Mouse (Mus musculus) urinary bladder, postnatal 25 days (tissue): Measurements from ENCODE around the gene Gemin5.
A peak's percentile ranks its signal among the peaks of the same experiment; 100 is the strongest.
"Not testable (repeated sequence)": the region's sequence is repeated elsewhere in the genome, so short reads cannot be mapped to it uniquely, and the experiment has no call there.

ENCODE experiments used
- DNase-seq: peaks from one replicate; pipeline ENCODE4 v3.0.0; 2022; ENCODE audit warnings: low spot score

The Gemin5 gene

DNA sequence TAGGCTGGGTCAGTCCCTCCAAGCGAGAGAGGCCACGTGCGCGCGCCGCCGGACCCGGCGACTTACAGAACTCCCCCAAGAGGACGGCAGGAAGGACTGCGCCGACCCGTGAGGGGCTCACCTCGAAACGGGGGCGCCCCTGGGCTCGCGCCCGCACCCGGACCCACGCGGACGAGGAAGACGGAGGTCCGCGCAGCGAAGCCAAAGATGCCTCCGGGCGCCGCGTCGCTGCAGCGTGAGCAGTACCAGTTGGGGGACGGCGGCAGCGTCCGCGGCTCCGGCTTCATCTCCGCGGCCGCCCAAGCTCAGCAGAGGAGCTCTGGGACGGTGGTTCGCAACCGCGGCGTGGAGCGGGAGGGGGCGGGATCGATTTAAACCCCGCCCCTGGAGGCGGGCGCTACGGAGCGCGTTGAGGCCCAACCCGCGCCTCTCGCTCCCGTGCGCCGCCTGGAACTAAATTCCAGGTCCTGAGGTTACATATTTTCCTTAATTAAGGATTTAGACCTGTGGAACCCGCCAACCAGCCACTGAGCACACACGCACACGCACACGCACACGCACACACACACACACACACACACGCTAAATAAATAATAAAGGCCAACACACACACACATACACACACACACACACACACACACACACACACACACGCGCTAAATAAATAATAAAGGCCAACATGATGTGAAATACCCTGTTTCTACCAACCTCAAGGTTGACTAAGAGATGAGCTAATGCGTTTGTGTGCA lies at the start of gene Gemin5:
Gene Gemin5, minus strand, starts transcription at position 373 of the 749 bp plus-strand sequence.
- peak; percentile 83 for DNase-seq

DNA sequence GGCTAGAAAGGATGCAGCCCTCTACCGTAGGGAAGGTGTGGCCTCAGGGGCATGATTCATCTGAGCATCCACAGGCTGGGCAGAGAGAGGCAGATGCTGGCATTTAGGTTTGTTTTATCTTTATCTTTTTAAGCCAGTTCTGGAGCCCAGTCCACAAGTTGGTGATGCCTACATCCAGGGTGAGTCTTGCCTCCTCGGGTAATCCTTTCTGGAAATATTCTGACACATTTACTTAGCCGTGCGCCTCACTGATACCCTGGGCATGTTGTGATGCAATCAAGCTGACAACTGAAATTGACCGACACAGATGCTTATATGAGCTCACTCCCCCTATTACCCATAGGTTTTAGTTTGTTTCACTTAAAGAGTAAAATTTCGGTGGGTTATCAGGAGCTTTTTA lies 48.5 kb upstream of the Gemin5 start:
- DNase-seq = no peak

DNA sequence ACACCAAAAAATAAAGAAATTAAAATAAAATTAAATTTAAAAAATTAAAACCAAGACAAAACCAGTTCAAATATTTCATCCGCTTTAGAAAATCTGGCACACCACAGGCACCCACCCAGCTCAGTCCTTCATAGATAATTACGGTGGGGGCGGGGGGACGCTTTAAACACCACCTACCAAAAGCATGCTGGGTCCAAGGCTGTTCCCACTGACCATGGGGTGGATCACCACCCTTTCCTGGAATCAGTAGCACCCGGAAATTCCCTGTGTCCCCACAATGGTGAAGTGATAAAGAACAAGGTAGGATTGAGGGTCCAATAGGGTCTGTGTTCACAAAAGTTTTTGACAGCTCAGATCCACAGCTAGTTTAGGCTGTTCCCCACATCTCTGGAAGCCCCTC lies 47.5 kb upstream of the Gemin5 start:
- no peak for DNase-seq

- DNase-seq = not testable (repeated sequence)
Observed at GRCm38 (mm10) chr11:58215049-58215430, 46.7 kb upstream of the Gemin5 start.

GRCm38 (mm10) chr11:58214391-58215048 lies 46.2 kb upstream of the Gemin5 start:
- peak; percentile 78 for DNase-seq

- no peak for DNase-seq
Observed at GRCm38 (mm10) chr11:58213673-58214342, 45.5 kb upstream of the Gemin5 start.

DNA sequence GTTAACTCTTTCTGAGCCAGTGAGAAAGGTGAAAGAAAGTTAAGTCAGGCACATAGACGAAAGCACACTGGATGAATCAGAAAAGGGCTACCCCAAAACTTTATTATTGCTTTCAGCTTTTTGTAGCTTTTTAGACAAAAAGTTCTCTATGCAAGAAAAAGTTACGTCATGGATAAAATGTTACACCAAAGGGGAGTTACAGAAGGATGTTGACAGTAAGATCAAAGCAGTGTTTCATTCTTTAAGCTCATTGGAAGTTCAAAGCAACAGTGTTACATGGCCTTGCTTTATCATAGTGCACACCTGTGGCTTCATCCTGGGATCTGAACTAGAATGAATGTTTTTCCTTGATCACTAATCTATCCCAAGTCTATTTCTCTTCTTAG lies 43.3 kb upstream of the Gemin5 start:
- no peak for DNase-seq

DNA sequence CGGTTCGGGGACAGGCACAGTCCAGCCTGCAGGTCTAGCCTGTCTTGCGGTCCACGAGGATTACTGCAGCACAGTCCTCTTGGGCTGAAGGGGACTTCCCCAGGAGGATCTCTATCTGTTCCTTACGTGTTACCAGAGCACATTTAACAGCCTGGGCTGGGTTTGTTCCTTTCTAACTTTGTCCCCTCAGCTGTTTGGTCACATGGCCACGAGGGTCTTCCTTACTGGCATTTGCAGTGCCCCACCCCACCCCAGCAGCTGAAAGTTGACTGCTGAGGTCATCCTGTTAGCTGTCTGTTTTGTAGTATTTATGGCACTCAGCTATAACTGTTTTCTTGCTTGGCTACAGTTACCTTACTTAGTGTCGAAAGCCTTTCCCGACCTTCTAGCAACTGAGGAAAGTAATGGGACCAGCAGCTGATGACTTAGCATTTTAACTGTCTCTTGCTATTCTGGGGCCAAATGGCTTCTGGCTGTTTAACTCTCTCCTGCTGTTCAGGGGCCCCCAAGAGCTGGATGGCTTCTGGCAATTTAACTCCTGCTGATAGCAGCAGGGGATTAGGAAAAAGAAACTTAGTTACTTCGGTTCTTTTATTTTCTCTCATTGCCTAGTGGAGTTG lies 42.8 kb upstream of the Gemin5 start:
- DNase-seq = no peak

GRCm38 (mm10) chr11:58210321-58210886 lies 42.1 kb upstream of the Gemin5 start:
- DNase-seq = no peak

DNA sequence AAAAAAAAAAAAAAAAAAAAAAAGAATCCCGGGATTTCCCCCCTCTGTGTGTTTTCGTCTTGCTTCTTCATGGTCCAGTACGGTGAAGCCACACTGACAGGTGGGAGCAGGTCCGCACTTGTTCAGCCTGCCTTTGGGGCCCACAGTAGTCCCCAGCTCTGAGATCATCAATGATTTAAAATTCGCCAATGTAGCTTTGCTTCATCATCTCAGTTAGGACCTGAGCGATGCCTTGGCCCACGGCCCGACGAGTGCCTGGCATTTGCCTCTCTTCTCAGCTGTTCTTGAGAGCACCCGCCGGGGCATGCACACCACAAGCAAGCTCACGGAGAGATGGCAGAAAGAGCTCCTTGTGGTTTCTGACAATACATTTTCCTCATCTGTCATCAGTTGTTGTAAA lies 32.7 kb upstream of the Gemin5 start:
- no peak for DNase-seq

GRCm38 (mm10) chr11:58200226-58200625 lies 31.9 kb upstream of the Gemin5 start:
- no peak for DNase-seq

DNA sequence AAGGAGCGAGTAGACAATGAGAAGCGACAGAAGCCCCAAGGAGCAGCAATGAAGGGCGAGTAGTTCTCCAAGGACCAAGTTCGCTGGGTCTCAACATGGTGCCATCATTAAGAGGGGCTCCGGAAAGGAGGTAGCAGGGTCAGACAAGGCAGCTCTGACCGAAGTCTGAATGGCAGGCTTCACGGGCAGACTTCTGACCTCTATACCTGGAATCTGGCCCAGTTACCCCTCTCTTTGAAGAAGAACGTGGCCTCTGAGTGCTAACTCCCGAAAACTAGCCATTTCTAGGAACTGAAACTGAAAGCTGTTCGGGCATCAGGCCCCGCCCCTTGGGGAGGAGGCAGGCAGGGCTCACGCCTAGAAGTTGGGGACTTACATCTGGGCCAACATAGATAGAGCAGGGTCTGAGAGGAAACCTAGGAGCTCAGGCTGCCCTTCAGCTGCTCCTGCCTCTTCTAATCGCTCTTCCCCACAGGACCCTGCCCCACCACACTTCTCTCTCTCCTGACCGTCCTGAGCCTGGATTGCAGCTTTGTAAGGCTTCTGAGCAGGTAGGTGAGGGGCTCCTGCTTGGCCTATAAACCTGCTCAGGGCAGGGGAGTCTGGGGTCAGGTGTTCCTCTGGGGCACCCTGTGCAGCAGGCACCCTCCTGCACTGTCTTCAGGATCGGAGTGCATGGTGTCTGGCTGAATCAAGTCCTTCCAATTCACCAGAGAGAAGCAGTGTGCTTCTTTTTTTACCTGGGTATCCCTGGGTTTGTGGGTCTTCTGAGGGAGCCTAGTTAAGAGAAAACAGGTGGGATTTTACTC lies 31.1 kb upstream of the Gemin5 start, which contains the start of the genes Igtp and Irgm2:
Gene Igtp, plus strand, starts transcription at position 328 of the 809 bp plus-strand sequence.
Gene Irgm2, plus strand, starts transcription at position 390 of the 809 bp plus-strand sequence.
- peak; percentile 74 for DNase-seq

GRCm38 (mm10) chr11:58198663-58199062 lies 30.3 kb upstream of the Gemin5 start:
- no peak for DNase-seq

- DNase-seq = no peak
Observed at GRCm38 (mm10) chr11:58193860-58194520, 25.7 kb upstream of the Gemin5 start.

DNA sequence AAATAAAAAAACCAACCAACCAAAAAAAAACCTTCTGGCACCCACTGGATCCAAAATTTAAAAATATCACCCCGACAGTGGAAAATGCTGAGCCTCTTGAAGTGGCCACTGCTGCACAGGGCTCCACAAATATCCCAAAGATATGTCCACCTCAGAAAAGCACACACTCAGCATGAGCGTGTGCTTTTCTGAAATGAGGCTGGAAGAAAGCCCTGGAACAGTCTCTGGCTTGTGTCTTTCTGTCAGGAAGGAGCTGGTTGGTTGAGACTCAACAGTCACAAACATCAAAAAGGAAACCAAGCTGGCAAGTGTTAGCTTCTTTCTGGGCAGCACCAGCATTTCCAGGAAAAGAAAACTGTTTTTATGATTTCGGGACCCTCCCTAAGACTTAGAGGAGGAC lies 25.0 kb upstream of the Gemin5 start:
- no peak for DNase-seq

DNA sequence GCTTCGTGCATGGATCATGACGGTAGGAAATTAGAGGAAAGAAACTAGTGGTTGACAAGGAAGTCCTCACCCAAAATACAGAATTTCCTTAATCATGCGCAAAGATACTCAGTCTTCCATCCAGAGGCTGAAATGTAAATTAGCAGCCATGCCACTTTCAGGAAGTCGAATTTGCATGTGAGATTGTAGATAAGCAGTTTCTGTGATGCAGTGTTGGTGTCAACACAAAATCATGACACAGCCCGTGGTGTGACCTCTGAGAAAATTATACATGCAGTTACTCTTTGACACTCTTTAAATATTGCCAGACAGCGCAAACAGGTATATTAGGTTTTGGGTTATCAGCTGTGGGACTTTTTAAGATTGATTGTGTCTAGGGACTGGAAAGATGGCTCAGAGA lies 21.3 kb upstream of the Gemin5 start:
- no peak for DNase-seq

DNA sequence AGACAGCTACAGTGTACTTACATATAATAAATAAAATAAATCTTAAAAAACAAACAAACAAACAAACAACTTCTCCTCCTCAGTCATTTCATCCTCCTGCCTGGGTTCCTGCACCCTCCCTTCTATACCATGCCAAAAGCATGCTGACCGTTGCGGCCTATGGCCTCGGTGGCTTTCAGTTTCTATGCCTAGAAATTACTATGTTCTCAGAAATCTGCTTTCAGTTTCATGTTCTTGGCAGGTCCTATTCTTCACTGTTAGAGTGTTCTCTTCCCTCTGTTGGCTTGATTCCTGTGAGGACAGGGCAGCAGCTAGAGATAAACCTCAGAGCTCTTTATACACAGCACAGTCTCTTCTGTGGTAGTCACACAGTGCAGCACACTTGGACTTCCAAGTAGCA lies 15.2 kb upstream of the Gemin5 start:
- DNase-seq = no peak

GRCm38 (mm10) chr11:58180756-58181155 lies 12.4 kb upstream of the Gemin5 start:
- DNase-seq = no peak

DNA sequence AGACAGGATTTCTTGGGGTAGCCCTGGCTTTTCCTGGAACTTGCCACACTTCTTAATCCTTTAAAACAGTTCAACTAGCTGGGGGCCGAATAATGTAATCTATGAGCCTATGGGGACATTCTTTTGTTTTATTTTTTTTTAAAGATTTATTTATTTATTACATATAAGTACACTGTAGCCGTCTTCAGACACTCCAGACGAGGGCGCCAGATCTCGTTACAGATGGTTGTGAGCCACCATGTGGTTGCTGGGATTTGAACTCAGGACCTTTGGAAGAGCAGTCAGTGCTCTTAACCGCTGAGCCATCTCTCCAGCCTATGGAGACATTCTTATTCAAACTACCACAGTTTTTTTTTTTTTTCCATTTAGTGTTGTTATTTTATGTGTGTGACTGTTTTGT lies 11.6 kb upstream of the Gemin5 start:
- DNase-seq = not testable (repeated sequence)

- DNase-seq = peak; percentile 73
Observed at GRCm38 (mm10) chr11:58179563-58179962, 11.2 kb upstream of the Gemin5 start.
